Mouse (Mus musculus) cerebellum, postnatal 4 days (tissue): ENCODE measurements around the gene Tead2.
"Not testable (repeated sequence)": the region's sequence is repeated elsewhere in the genome, so short reads cannot be mapped to it uniquely, and the experiment has no call there.

Source experiments
- DNase-seq, 2 experiments: peaks; one replicate each; pipeline ENCODE4 v3.0.0; 2022; ENCODE audit warnings: low spot score in 2 of 2, mixed read lengths in 1 of 2

Gene Tead2

DNA sequence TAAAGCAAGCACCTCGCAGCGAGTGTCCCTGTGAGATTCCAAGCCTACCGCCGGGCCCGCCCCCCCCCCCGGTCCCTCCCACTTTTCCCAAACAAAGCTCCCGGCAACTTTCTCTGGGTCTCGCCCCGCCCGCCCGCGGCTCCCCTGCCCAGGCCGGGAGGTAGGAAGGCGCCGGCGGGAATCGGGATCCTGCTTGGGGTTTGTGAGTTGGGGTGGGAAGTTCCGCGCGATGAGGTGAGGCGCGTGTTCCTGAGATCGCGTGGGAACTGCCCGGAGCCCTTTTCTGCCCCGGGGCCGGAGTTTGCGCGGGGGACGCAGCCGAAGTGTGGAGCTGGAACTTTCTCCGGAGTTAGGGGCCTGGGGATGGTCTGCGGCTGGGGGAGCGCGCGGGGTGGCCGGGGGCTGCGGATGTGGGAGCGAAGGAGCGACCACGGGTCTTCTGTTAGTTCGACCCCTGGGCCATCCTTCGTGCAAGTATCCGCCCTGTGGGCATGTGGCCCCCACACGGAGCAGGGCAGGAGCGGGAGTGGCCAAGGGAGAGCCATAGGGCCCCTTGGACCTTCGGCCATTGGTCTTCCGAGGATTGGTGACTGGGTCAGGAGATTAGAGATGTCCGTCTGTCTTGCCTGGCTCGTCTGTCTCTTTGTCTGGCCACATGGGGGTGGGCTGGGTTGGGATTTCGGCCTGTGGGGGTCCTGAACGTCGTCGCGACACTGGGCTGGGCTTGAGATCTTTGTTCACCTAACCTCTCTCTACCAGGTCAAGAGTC lies at the start of gene Tead2:
Gene Tead2, plus strand, starts transcription at position 81 of the 769 bp plus-strand sequence.
- peak in 1 of 2 experiments; percentile 48 for DNase-seq

DNA sequence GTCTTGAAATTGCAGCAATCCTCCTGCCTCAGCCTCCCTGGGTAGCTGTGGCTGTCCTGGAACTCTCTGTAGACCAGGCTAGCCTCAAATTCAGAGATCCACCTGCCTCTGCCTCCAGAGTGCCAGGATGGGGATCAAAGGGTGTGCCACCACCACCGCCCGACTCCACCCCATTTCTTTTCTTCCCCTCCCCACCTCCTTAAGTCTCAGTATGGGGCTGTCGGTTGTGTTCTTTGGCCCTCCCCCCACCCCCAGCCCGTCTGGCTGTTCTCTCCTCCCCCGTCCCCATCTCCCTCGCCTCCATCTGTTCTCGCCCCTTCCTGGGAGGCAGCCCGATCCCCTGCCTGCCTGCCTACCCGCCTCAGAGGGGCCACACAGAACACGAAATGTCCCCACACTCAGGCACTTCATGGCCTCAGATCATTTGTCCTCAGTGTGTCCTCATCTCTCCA lies 48.6 kb upstream of the Tead2 start:
- DNase-seq: no peak

DNA sequence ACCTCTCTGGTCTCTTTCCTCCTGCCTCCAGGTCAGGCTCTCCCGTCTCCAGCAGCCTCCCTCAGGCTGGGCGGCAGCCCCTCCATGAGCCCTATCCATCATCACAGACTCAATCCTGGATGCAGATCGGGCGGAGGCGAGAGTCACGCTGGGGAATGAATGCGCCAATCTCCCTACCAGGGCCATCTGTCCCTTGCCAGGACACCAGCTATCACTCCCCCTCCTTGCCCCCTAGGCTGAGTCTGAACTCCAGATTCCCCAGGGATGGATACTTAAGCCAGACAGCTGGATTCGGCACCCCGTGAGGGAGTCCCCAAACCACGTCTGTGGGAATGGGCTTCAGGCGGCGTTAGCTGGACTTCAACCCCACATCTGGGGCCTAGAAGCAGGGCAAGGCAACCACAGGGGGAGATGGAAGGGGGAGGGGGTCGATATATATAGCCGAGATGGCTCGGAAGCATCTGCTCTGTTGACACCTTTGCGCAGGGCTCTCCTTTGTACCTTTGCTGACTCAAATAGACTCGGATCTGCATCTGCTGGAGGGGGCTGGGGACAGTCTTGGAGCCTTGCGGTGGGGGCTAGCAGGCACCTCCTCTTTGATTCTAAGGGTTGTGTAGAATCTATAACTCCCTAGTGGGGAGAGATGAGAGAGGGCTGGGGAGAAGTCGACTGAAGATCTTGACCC lies 47.6 kb upstream of the Tead2 start:
- no peak for DNase-seq

DNA sequence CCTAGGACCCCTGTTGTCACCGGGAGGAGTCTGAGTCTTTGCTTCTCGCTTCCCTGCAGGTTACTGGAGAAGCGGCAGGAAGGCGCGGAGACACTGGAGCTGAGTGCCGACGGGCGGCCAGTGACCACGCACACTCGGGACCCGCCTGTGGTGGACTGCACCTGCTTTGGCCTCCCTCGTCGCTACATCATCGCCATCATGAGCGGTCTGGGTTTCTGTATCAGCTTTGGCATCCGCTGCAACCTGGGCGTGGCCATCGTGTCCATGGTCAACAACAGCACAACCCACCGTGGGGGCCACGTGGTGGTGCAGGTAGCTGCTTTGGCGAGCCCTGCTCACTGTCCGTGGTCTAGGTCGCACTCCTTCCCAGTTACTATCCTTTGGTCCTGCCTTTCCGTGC lies 46.9 kb upstream of the Tead2 start:
- no peak for DNase-seq

DNA sequence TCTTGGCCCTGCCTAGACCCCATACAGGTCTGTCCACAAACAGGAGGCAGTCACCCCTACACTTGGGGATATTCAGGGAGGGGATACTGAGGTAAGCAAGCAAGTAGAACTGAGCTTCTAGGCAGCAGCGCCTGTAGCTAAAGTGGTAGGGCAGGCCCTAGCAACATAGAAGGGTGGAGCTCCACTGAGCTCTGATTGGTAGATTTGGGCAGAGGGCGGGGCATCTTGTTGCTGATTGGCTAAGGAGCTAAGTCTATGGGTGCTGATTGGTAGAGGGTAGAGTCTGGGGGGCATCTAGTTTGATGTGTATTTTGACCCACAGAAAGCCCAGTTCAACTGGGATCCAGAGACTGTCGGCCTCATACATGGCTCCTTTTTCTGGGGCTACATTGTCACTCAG lies 46.1 kb upstream of the Tead2 start:
- DNase-seq: no peak

DNA sequence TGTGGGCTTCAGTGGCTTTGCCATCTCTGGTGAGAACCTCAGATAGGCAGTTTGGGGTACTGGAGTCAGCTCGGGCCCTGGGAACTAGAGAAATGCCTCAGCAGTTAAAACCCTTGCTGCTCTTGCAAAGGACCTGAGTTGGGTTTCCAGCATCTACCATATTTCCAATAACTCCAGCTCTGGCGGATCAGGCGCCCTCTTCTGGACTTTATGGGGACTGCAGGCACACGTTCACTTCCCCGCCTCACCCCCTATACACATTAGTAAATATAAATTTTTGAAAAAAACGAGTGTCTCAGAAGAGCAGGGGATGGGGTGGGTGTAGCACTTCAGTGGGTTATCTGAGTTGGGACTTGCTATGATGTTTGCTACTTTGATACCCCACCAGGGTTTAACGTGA lies 42.6 kb upstream of the Tead2 start:
- DNase-seq: no peak

DNA sequence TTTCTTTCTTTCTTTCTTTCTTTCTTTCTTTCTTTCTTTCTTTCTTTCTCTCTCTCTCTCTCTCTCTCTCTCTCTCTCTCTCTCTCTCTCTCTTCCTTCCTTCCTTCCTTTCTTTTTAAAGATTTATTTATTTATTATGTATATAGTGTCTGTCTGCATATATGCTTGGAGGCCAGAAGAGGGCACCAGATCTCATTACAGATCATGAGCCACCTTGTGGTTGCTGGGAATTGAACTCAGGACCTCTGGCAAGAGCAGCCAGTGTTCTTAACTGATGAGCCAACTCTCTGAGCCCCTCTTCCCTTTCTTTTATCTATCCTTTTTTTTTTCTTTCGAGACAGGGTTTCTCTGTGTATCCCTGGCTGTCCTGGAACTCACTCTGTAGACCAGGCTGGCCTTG lies 41.8 kb upstream of the Tead2 start:
- not testable (repeated sequence) for DNase-seq

DNA sequence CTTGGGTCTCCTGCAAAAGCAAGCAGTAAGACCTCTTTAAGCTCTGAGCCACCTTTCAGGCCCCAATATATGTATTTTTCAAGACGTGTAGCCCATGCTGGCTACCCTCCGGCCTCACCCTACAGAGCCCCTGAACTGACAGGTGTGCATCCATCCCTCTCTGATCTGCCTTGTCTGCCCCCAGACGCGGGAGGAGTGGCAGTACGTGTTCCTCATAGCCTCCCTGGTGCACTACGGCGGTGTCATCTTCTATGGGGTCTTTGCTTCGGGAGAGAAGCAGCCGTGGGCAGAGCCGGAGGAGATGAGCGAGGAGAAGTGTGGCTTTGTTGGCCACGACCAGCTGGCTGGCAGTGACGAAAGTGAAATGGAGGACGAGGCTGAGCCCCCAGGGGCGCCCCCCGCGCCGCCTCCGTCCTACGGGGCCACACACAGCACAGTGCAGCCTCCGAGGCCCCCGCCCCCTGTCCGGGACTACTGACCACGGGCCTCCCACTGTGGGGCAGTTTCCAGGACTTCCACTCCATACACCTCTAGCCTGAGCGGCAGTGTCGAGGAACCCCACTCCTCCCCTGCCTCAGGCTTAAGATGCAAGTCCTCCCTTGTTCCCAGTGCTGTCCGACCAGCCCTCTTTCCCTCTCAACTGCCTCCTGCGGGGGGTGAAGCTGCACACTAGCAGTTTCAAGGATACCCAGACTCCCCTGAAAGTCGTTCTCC lies 40.8 kb upstream of the Tead2 start:
- no peak for DNase-seq

DNA sequence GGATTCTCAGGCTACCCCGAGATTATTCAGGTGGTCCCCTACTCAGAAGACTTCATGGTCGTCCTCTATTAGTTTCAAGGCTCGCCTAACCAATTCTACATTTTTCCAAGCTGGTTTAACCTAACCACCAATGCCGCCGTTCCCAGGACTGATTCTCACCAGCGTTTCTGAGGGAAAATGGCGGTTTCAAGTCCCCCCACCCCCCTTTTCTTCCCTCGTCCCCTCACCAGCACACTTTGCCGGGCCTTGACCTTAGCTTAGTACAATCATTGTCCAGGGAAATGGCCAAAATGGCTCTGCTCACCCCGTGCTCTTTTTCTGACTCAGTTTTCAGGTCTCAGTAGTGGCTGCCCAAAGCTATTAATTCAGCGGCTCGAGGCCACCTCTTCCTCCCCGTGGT lies 40.2 kb upstream of the Tead2 start:
- no peak for DNase-seq

DNA sequence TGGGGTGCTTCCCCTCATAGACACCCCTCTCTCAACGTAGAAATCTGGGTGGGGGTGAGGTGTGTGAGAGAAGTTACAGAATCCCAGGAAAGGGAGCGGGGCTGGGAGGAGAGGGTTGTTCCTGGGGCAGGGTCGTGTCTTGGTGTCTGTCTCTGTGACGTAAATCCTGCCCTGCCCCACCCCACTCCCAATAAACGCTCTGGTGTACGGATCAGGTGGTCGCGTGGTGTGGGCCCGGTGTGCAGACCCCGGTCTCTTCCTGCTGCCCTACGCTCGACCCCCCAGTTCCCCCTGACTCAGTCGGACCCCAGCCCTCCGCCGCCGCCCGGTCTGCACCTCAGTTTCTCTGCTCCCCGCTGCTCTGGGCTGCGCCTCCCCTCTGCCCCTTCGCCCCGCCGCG lies 39.6 kb upstream of the Tead2 start:
- DNase-seq: no peak

DNA sequence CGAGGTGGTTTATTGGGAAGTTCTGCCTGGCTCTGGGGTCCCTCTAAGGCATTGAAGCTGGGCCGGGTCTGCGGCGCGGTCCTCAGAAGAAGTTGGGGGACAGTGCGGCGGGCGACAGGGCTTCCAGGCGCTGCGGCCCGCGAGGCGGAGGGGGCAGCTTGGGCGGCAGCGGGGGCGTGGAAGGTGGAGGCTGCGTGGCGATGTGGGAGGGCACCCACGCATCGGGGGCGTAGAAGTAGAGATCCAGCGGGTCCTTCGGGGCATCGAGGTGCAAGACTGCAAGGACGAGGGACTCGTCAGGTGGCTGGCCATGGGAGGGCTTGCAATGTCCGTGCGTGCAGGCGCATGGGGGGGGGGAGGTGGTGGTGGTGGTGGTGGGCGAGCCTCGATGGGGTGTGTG lies 39.2 kb upstream of the Tead2 start:
- no peak for DNase-seq

DNA sequence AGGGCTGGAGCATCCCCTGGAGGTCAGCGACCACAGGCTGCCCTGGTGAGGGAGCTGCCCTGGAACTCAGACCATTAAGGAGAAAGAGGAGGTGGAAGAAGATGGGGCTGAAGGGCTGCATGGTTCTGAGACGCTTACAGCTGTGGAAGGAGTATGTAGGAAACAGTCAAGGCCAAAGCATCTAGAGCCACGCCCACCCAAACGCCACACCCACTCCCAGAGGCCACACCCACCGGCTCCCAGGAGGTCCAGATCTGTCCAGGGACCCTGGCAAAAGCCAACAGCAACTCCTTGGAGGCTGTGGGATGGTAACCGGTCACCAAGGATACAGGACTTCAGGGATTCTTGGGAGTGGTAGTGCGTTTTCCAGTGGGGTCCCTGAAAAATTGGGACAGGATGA lies 37.0 kb upstream of the Tead2 start:
- no peak for DNase-seq

DNA sequence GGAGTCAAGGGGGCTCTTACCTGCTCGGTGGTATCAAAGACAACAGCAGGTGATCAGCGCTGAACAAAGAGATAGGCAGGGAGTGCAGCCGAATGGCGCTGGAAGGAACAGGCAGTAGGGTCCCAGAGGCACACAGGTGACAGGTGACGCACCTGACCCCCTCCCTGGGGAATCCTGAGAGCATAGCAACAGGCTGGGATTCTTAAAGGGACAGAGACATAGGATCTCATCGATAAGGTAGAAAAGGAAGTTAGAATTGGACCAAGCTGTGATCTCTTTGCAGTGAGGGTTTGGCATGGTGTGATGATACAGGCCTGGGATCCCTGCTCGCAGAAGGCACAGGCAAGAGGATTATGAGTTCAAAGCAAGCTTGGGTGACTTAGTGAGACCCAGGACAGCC lies 36.1 kb upstream of the Tead2 start, which contains the start of gene Gfy:
Gene Gfy, minus strand, starts transcription at position 101 of the 400 bp plus-strand sequence.
- no peak for DNase-seq

DNA sequence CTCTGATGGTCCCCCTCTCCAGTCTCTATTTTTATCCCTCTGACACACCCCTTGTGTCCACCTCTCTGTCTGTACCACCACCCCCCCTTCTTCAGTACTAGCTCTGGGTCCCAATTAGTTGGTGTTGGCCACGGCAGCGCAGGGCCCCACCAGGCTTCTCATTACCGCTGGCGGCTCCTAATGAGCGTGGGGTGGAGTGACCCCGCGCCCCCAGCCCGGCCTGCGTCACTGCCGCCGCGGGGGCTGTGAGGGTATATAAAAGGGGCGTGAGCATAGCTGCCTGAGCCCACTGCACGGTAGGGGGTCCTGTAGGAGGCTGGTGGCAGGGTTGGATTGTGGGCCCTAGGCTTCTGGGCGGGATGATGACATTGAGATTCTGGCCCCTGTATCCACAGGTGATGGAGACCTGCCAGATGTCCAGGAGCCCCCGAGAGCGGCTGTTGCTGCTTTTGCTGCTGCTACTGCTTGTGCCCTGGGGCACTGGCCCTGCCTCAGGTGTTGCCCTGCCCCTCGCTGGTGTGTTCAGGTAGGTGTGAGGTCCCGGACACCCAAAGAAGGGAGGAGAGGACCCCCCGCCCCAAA lies 34.6 kb upstream of the Tead2 start, which contains the start of gene Pth2:
Gene Pth2, plus strand, starts transcription at position 100 of the 582 bp plus-strand sequence.
- DNase-seq: no peak

DNA sequence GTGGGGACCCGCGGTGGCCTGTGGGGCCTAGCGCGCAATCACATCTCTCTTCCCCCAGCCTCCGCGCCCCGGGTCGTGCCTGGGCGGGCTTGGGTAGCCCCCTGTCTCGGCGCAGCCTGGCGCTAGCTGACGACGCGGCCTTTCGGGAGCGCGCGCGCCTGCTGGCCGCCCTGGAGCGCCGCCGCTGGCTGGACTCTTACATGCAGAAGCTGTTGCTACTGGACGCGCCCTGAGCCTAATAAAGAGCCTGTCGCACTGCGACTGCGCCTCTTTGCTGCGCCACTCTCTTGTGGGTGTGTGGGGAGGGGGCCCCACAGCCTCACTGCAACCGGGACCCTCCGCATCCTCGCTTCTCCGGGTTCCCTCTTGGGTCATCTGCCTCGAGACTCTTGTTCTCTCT lies 34.0 kb upstream of the Tead2 start:
- no peak for DNase-seq

DNA sequence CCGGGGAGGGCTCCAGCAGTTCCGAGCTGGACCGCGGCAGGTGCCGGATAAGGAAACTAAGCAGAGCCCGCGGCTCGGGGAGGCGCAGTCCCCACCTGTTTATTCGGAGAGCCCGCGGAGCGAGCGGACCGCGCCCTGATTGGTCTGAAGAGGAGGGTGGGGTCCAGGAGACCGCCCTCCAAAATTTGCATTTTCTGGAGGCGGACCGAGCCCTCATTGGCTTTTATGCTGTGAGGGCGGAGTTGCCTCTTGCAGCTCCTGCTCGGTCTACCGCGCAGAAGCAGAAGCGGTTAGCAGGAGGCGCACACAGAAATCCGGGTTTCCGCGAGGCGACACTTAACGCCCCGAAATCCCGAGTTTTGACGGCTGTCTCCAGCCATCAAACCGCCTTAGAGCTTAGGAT lies 33.4 kb upstream of the Tead2 start:
- peak; percentile 52 to 71 for DNase-seq

DNA sequence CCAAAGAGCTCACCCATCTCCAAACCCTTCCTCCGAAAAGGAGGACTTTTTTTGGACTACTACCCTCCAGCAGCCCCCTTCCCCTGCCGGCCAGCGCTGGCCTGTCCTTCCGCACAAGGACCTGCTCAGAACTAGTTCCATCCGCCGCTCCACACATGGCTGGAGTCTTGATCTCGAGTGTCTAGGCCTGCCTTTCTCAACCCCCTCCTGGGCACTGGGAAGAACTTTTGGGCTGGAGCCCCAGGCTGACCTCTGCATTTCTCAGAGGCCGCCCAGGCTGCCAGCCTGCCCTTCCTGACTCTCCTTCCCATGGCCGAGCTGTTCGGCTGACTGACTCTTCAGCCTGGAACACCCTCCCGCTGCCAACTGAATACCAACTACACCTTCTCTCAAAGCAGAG lies 32.9 kb upstream of the Tead2 start:
- DNase-seq: no peak

DNA sequence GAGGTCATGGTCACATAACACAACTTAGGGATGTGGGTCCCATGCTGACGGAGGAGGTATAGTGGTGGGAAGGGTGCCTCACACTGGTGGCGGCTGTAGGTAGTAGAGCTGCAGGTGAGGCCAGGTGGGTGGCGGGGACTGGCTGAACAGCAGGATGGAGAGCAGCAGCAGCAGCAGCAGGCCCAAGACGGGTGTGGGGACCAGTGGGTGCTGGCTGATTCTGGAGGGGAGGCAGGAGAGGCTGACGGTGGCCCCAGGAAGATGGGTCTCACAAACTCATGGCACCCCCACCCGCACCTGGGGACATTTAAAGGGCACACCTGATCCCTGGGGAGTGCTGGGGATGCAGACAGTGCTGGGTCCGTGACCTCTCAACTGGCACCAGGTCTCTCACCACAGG lies 31.9 kb upstream of the Tead2 start:
- DNase-seq: no peak

DNA sequence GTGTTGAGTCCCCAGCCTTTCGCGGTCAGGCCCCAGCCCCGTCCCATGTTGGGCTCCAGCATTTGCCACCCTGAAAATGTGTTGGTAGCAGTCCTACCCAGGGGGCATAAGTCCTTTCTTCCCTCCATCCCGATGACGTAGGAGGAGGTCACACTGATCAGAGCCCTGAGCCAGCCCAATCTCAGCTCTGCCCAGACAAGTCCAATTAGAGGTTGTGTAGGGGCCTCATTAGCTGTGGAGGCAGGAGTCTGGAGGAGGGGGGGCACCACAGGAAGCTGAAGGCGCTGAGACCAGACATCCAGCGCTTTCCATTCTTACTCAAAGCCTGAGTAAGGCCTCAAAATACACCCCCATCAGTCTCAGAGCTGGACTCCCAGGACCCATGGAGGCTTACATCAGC lies 29.6 kb upstream of the Tead2 start:
- no peak for DNase-seq

DNA sequence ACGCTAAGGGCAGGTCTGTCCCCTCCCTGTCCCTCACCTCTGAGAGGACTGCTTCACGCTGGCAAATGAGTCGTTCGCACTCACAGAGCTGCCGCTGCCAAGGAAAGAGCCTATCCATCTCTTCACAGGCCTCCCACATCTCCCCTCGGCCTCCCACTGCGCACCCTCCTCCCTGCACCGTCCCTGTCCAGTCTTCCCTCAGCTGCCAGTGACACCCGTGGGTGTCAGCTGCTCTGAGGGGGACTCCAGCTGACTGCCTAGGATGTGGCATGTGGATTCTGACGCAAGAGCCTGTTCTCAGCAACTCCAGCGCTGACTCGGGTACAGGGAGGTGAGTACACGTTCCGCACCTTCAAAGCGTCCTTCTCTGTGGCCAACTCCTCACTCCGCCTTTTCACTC lies 26.0 kb upstream of the Tead2 start:
- DNase-seq: no peak

DNA sequence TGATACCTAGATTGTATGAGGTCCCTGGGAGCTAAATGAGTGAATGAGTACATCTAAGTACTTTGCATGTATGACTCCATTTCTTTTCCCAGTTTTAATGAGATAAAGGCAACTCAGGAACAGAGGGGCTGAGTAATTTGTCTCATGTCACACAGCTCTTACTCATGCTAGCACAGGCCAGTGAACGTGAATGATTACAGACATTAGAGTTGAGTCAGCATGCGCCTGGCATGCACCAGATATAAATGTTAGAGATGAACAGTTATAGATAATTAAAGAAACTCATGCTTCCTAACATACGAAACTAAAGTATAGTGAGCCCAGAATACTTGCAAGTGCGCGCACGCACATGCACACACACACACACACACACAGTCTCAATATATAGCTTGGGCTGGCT lies 25.4 kb upstream of the Tead2 start:
- DNase-seq: no peak

DNA sequence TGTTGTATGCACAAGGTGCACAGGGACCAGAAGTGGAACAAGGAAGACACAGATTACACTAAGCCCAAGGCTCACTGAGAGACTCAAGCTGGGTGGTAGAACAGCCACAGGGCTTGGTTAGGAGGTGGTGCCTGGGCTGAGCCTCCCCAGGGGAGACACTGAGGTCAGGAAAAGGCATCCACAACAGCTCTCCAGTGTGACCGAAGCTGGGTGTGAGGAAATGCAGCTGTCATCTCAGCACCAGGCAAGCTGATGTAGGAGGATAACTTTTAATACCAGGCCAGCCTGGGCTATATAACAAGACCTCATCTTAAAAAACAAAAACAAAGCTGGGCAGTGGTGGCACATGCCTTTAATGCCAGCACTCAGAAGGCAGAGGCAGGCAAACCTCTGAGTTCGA lies 24.4 kb upstream of the Tead2 start:
- DNase-seq: no peak
